Mouse (Mus musculus) ES-CJ7 (cell line): ENCODE results near the gene Tspan12.

Experiments
- DNase-seq: peaks from one replicate; pipeline ENCODE4 v3.0.0; 2011; ENCODE audit warnings: low read depth, low spot score

Gene Tspan12

DNA sequence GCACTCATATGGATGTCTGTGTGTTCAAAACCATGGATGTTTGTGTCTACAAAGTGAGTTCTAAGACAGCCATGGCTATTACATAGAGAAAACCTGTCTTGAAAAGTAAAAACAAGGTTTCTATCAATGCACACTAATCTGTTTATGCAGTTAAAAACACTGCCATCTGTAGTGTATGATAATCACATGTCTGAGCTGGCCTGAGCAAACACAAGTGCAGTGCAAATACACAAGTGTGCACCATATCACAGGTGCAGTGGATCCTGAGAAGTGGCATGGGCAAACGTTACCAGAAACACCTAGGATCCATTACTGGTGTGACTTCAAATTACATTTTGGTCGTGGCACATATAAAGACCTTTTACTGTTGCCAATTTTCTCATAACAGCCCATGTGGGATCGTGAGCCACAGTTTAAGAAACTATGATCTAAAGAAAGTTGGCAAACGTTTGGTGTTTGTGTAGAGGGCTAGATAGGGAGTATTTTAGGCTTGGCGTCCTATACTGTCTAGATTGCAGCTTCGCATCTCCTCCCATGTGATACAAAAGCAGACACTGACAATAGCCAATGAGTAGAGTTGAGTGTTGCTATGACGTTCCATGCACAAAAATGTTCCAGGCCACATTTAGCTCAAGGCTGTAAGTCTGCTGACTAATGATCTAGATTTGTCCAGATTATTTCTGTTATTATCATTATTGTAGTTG, 78.0 kb downstream of the Tspan12 start:
- DNase-seq, result no peak

DNA sequence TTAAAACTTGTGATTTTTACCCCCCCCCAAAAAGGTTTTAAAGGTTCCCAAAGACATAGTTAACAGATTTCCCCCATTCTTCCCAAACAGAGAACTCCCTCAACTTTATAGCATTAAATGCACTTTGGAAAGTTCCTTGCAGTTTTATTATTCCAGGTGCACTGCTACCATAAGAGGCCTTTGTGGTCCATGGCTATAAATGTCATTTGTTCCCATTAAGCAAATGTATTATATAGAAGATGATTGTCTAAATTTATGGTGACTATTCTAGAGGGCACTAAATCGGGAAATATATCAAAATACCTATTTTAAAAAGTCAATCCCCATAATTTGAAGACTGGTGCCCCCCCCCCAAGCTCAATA, 82.9 kb downstream of the Tspan12 start:
- DNase-seq, result no peak

DNA sequence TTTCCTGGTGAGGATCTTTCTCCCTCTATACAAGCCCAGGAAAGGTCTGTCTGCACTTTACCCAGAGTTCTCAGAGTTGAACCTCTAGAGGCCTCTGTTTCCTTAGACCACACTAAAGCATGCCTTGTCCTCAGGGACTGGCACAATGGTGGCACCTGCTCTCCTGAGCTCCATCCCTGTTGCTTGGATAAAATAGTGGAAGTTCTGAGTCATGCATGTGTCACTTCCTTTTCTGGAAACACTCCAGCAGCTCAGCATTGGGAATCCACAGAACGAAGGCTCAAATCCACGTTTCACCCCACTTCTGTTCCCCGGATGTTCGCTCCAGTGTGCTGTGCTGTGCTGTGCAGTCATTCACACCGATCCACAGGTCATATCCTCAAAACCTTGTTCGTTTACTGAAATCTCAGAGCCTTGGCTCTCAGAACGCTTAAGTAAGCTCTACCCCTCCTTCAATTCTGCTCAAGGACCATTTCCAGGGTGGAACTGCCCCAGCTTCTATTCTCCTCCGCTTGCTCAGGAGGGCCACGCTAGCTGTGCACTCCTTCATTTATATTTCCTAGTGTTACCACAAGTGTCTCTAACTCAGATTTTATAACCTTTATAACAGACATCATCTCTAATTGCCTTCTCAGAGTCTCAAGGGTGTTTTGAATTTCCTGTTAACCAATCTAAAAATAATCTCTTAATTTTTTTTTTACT, 83.4 kb downstream of the Tspan12 start:
- no peak for DNase-seq

DNA sequence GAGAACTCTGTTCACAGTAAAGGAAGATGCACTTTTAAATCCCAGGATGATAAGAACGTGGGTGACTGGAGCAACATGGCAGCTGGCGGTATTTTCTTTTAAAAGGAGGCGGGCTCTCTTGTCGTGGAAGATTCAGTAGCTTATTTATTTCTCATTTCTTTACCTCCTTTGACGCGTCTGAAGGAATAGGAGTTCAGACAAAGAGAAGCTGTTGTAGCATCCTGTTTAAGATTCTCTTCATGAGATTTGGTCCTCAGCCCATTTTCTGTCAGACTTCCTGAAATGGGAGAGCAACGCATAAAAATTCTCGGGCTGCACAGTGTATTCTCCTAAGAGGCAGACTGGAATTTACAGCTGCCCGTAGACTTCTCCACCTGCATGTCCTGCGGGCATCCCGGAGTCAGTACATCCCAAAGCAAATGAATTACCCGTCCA, 84.5 kb downstream of the Tspan12 start:
- DNase-seq, result no peak

DNA sequence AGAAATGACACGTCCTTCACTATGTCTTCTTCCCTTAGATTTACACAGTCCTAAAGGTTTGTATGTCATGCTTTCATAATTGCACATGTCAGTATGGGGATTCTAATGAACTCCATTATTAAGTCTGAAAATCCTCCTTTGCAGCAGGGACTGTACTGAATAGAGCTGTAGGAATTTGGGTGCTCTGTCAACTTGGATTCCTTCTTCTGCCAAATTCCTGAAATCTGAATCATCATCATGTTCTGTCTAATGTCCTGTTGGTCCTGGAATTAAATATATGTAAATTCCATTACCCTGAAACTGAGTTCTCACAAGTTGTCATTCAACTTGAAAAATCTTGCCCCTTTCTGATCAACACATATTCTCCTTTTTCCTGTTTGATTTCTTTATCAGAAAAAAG, 104.8 kb downstream of the Tspan12 start:
- no peak for DNase-seq

DNA sequence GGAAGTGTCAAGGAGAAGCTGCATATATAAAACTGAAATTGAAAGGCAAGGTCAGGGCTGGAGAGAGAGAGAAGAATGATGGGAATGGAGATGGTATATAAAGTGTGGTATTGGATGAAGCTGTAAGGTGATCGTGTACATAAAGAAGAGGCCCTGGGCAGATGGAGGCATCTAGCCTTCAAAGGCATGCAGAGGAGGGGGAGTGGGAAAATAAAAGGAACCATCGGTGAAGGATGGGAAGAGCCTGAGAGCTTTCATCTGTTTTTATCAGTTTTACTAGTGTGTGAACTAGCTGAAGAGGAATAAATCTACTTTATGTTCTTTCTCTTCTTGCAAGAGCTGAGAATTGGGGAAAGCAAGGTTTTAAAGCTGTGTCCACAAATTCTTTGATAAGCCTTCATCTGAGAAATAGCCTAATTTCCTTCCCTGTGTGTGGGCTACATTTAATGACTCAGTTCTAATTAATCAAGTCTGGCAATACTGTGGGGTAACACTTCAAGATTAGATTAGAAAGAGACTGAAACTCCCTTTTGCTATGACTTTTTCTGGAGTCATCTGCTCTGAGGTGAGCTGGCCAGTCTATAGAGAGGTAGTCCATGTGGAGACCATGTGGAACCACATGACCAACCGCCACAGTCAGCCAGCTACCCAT, 107.6 kb downstream of the Tspan12 start:
- no peak for DNase-seq

DNA sequence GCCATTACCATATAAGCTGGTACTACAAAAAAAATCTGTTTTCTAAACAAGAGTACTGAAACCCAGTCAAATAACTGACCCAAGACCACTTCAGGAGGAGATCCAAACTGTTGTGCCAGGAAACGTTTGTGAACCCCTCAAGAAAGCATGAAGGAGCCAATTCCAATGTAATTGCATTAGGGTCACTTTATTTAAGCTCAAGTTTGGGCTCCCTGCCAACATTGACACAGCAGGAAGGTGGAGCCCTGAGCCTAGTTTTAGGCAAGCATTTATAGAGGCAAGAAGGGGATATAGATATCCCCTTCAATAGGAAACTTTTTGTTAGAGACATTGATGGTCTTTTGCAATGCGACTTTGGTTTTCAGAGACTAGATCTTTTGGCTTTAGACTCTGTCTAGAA, 111.7 kb downstream of the Tspan12 start:
- no peak for DNase-seq

DNA sequence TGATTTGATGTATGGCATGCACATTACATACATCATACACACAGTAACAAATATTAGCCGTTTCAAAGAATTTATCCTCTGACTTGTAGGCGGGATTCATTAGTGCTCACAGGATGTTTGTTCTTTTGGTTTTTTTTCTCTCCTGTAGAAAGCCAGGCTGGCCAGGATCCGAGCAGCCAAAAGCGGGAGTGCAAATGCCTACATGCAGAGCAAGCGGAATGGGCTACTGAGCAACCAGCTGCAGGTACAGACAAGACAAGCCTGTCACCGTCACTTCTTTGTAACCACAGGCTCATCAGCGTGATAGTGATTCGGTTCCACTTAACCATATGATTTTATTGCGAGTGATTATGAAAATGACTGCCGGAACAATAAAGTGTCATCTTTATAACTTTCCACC, 130.1 kb downstream of the Tspan12 start:
- no peak for DNase-seq
